Mouse (Mus musculus) embryo, embryonic 11 days (tissue): ENCODE data around the gene Orai1.
"Not testable (repeated sequence)": the region's sequence is repeated elsewhere in the genome, so short reads cannot be mapped to it uniquely, and the experiment has no call there.

Source experiments
- DNase-seq: peaks from one replicate; pipeline ENCODE4 v3.0.0-alpha.2; 2015

Gene Orai1

GRCm38 (mm10) chr5:123014753-123015701 lies at the start of gene Orai1:
Gene Orai1, plus strand, starts transcription at chr5:123015074.
- DNase-seq, result peak; percentile 98

- DNase-seq, result no peak
Observed at GRCm38 (mm10) chr5:122965427-122965826, 49.4 kb upstream of the Orai1 start.

- DNase-seq, result peak; percentile 87
Observed at GRCm38 (mm10) chr5:122968322-122968721, 46.6 kb upstream of the Orai1 start.

GRCm38 (mm10) chr5:122970056-122970455 lies 44.8 kb upstream of the Orai1 start:
- no peak for DNase-seq

- DNase-seq, result no peak
Observed at GRCm38 (mm10) chr5:122971438-122971837, 43.4 kb upstream of the Orai1 start.

GRCm38 (mm10) chr5:122972116-122972515 lies 42.8 kb upstream of the Orai1 start:
- DNase-seq, result no peak

- not testable (repeated sequence) for DNase-seq
Observed at GRCm38 (mm10) chr5:122974701-122975100, 40.2 kb upstream of the Orai1 start.

GRCm38 (mm10) chr5:122978970-122979369 lies 35.9 kb upstream of the Orai1 start:
- no peak for DNase-seq

GRCm38 (mm10) chr5:122984483-122984882 lies 30.4 kb upstream of the Orai1 start:
- DNase-seq, result no peak

GRCm38 (mm10) chr5:122985276-122985675 lies 29.6 kb upstream of the Orai1 start:
- no peak for DNase-seq

- DNase-seq, result peak; percentile 46
Observed at GRCm38 (mm10) chr5:122986091-122986493, 28.8 kb upstream of the Orai1 start.

GRCm38 (mm10) chr5:122987211-122988020 lies 27.5 kb upstream of the Orai1 start:
- DNase-seq, result peak; percentile 68

GRCm38 (mm10) chr5:122988021-122988751 lies 26.7 kb upstream of the Orai1 start:
- DNase-seq, result peak; percentile 80

GRCm38 (mm10) chr5:122989001-122989525 lies 25.8 kb upstream of the Orai1 start:
- DNase-seq, result peak; percentile 88

- DNase-seq, result peak; percentile 54
Observed at GRCm38 (mm10) chr5:122989551-122990330, 25.1 kb upstream of the Orai1 start, which contains the start of gene Kdm2b. Gene Kdm2b, minus strand, starts transcription at chr5:122989823.

GRCm38 (mm10) chr5:122990411-122991160 lies 24.3 kb upstream of the Orai1 start:
- peak; percentile 31 for DNase-seq

GRCm38 (mm10) chr5:122991350-122992004 lies 23.4 kb upstream of the Orai1 start:
- DNase-seq, result peak; percentile 46

- no peak for DNase-seq
Observed at GRCm38 (mm10) chr5:122993811-122994210, 21.1 kb upstream of the Orai1 start.

- peak; percentile 95 for DNase-seq
Observed at GRCm38 (mm10) chr5:122994303-122994846, 20.5 kb upstream of the Orai1 start.

GRCm38 (mm10) chr5:122994910-122995309 lies 20.0 kb upstream of the Orai1 start:
- DNase-seq, result peak; percentile 60
